Mouse (Mus musculus) forelimb bud, embryonic 11.5 days (tissue): ENCODE results near the gene Atp6ap1.

Experiments
- DNase-seq: peaks from one replicate; pipeline ENCODE4 v3.0.0-alpha.2; 2012; ENCODE audit warnings: low read depth, low spot score

Atp6ap1 gene

GRCm38 (mm10) chrX:74304867-74305700 lies 8.2 kb downstream of the Atp6ap1 start, which contains the start of gene Gdi1:
TSS of gene Gdi1 (plus strand) at chrX:74304998.
- DNase-seq: peak; percentile 72

GRCm38 (mm10) chrX:74312540-74313464 lies 15.9 kb downstream of the Atp6ap1 start, which contains the start of gene Fam50a:
TSS of gene Fam50a (plus strand) at chrX:74313033.
- DNase-seq: peak; percentile 75

- DNase-seq: peak; percentile 69
These were observed 31.8 kb downstream of the Atp6ap1 start, which contains the start of gene Plxna3 for GRCm38 (mm10) chrX:74328725-74329161. TSS of gene Plxna3 (plus strand) at chrX:74329066.

GRCm38 (mm10) chrX:74329215-74329671 lies 32.3 kb downstream of the Atp6ap1 start:
- DNase-seq: no peak

GRCm38 (mm10) chrX:74330166-74330930 lies 33.5 kb downstream of the Atp6ap1 start:
- DNase-seq: no peak

- no peak for DNase-seq
These were observed 56.0 kb downstream of the Atp6ap1 start for GRCm38 (mm10) chrX:74352645-74353466.

GRCm38 (mm10) chrX:74353467-74353770 lies 56.5 kb downstream of the Atp6ap1 start, which contains the start of gene Lage3:
TSS of gene Lage3 (minus strand) at chrX:74353618.
- peak; percentile 60 for DNase-seq
